Mouse (Mus musculus): ENCODE data around the gene Hnrnpul1.

- TF ChIP-seq POLR2A (IDR thresholded peaks at IDR 0.05; ENCODE audit: control insufficient read depth, low read depth, low read length) (no peak), CTCF (IDR thresholded peaks at IDR 0.05; ENCODE audit: control insufficient read depth, insufficient read depth, insufficient replicate concordance, low read depth, low read length) (no peak)
Observed at GRCm38 (mm10) chr7:25746844-25747243, 7.7 kb downstream of the Hnrnpul1 start.

All from testis, adult 2 months (tissue).